Mouse (Mus musculus): Measurements from ENCODE around the gene Lpin3. TPM values are rescaled to one million over a fixed set of nuclear protein-coding genes. Genes with fewer than 3 reads are reported as not detected.

The Lpin3 gene
- polyA plus RNA-seq, 1 experiment from 2014 or later: 1.4 TPM

DNA sequence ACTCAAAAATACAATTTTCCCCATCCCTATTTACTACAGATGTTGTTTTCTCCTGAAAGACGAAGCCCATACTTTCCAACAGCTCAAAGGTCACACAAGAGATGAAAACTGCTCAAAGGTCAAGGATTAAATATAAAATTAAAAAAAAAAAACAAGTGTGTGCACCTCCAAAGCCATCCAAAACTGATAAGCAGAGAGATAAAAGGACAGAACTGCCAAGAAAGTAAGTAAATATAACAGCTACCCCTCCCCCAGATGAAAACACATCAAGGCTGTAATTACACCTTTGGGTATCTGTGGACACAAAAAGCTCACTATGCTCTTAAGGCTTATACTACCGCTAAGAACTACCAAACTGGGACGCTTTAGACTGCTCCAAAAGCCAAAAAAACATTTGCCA is 11.0 kb upstream of the Lpin3 start:
- Histone ChIP-seq H3K9ac (no peak overlapping the region), H3K4me3 (no peak overlapping the region), H3K27ac (replicated peaks) (no peak overlapping the region), H3K9me3 (0 out of 2 replicates have a peak, but pooled peaks cover 3% of the 10 kb centered on the region), H3K4me2 (no peak overlapping the region), H3K36me3 (no peaks in the 10 kb centered on the region), H3K27me3 (replicated peaks) (no peaks in the 10 kb centered on the region), H3K4me1 (peaks cover 11% of the 10 kb centered on the region)
- 72% methylated on average over 3 of the region's 3 CpGs for WGBS
- no peak for ATAC-seq (ENCODE audit: extremely low read depth, insufficient number of reproducible peaks, low FRiP score, low TSS enrichment)

DNA sequence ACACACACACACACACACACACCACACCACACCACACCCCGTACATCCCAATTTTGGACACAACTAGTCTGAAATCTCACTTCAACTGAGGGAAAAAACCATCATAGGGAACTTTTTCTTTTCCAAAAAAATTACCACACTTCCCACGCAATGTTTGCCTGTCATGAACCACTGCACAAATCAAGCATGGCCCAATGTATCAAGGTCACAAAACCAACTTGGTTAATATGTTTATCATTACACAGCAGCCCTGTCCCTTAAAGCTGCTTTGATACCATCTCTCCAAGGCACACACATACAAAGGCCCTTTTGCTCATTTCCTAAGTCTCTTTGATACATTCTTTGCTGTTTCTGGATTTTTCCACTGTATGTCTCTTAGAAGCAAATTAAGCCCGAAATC is 9.2 kb upstream of the Lpin3 start:
- peaks cover 11% of the 10 kb centered on the region for H3K4me1 ChIP-seq
- H3K36me3 ChIP-seq: no peaks in the 10 kb centered on the region
- H3K4me2 ChIP-seq: peak overlapping the region; percentile 11; the same call in 1 of the 2 replicates
- no peak overlapping the region for H3K27ac ChIP-seq (replicated peaks)
- H3K9me3 ChIP-seq: peaks cover 5% of the 10 kb centered on the region; the same call in 1 of the 2 replicates
- ATAC-seq (ENCODE audit: extremely low read depth, insufficient number of reproducible peaks, low FRiP score, low TSS enrichment): no peak
- peak overlapping the region; percentile 50; the same call in 1 of the 2 replicates for H3K9ac ChIP-seq
- H3K27me3 ChIP-seq (replicated peaks): no peaks in the 10 kb centered on the region
- WGBS: 95% methylated on average over 3 of the region's 3 CpGs
- H3K4me3 ChIP-seq: no peak overlapping the region

- WGBS: under 1% methylated on average over 43 of the region's 47 CpGs
Measured at GRCm38 (mm10) chr2:160872395-160872794, 8.1 kb upstream of the Lpin3 start.

DNA sequence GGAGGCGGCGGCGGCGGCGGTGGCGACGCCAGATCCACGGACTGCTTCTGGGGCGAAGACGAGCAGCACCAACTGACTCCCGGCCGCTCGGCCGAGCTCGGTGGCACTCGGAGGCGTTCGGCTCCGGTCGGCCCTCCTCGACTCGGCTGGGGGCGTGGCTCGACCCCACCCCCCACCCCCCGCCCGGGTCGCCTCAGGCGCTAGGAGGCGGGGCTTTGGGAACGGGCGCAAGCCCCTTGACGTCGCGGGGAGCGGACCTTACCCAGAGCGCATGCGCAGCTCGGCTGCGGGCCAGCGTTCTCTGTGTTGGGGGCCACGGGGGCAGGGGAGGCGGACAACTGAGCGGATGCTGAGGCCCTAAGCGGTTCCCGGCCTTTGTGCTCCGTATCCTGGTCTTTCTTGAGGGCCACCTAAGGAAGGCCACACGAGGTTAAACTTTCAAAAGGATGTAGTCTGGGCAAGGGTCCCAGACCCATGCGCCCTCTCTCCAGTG is 7.5 kb upstream of the Lpin3 start, which contains the start of gene Zhx3:
Gene Zhx3 (minus strand): TSS at position 109 of the 493 bp plus-strand sequence.
- Histone ChIP-seq H3K9me3 (peaks cover 5% of the 10 kb centered on the region; the same call in 1 of the 2 replicates), H3K4me1 (peaks cover 11% of the 10 kb centered on the region), H3K27ac (replicated peaks) (peak within 1 kb of the TSS; percentile 98), H3K4me3 (peak within 1 kb of the TSS; percentile 88), H3K4me2 (peak within 1 kb of the TSS; percentile 86), H3K9ac (peak within 1 kb of the TSS; percentile 98), H3K27me3 (replicated peaks) (no peaks in the 10 kb centered on the region), H3K36me3 (no peaks in the 10 kb centered on the region)
- 1% methylated on average over 48 of the region's 48 CpGs for WGBS
- peak; percentile 93 for ATAC-seq (ENCODE audit: extremely low read depth, insufficient number of reproducible peaks, low FRiP score, low TSS enrichment)

More at GRCm38 (mm10) chr2:160872395-160872794, 8.1 kb upstream of the Lpin3 start:
- Histone ChIP-seq H3K4me2 (peak overlapping the region; percentile 86), H3K27me3 (replicated peaks) (no peaks in the 10 kb centered on the region), H3K4me3 (peak overlapping the region; percentile 88), H3K27ac (replicated peaks) (peak overlapping the region; percentile 98), H3K4me1 (peaks cover 11% of the 10 kb centered on the region), H3K36me3 (no peaks in the 10 kb centered on the region), H3K9ac (peak overlapping the region; percentile 98), H3K9me3 (peaks cover 5% of the 10 kb centered on the region; the same call in 1 of the 2 replicates)
- peak; percentile 86 for ATAC-seq (ENCODE audit: extremely low read depth, insufficient number of reproducible peaks, low FRiP score, low TSS enrichment)

DNA sequence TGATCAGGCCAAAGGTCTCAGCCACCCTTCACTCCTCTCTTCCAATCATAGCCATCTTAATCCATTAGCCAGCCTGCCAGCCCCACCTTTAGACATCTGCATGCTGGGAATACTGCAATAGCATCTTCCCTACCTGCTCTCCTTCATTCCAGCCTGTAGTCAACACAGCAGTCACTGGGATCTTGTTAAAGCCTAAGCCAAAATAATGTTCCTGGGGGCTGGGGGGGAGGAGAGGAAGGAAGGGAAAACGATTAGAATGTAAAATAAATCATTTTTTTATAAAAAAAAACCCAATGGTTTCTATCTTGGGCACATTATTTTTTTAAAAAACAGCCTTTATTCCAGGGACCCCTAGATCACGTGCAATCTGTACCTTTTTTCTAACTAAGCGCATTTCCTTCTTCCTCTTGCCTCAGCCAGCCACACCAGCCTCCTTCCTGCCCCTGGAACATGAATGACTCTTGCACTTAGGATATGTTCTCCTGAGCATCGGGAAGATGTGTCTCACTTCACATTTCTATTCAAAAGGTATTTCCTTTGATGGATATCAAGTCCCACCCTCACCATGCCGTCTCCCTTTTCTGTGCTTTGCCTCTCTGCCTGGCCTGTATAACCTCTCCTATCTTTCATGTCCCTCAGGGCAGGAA is 6.1 kb upstream of the Lpin3 start:
- 76% methylated on average over 5 of the region's 5 CpGs for WGBS
- Histone ChIP-seq H3K4me2 (no peak overlapping the region), H3K4me1 (peaks cover 11% of the 10 kb centered on the region), H3K4me3 (no peak overlapping the region), H3K27ac (replicated peaks) (no peak overlapping the region), H3K9me3 (peaks cover 5% of the 10 kb centered on the region; the same call in 1 of the 2 replicates), H3K36me3 (no peaks in the 10 kb centered on the region), H3K27me3 (replicated peaks) (no peaks in the 10 kb centered on the region), H3K9ac (no peak overlapping the region)
- no peak for ATAC-seq (ENCODE audit: extremely low read depth, insufficient number of reproducible peaks, low FRiP score, low TSS enrichment)

- no peak for ATAC-seq (ENCODE audit: extremely low read depth, insufficient number of reproducible peaks, low FRiP score, low TSS enrichment)
- Histone ChIP-seq H3K4me1 (peaks cover 19% of the 10 kb centered on the region), H3K27me3 (replicated peaks) (no peaks in the 10 kb centered on the region), H3K36me3 (no peaks in the 10 kb centered on the region), H3K9ac (no peak overlapping the region), H3K4me2 (no peak overlapping the region), H3K9me3 (peaks cover 5% of the 10 kb centered on the region; the same call in 1 of the 2 replicates), H3K4me3 (no peak overlapping the region), H3K27ac (replicated peaks) (no peak overlapping the region)
- 75% methylated on average over 4 of the region's 4 CpGs for WGBS
Measured at GRCm38 (mm10) chr2:160876115-160876514, 4.4 kb upstream of the Lpin3 start.

DNA sequence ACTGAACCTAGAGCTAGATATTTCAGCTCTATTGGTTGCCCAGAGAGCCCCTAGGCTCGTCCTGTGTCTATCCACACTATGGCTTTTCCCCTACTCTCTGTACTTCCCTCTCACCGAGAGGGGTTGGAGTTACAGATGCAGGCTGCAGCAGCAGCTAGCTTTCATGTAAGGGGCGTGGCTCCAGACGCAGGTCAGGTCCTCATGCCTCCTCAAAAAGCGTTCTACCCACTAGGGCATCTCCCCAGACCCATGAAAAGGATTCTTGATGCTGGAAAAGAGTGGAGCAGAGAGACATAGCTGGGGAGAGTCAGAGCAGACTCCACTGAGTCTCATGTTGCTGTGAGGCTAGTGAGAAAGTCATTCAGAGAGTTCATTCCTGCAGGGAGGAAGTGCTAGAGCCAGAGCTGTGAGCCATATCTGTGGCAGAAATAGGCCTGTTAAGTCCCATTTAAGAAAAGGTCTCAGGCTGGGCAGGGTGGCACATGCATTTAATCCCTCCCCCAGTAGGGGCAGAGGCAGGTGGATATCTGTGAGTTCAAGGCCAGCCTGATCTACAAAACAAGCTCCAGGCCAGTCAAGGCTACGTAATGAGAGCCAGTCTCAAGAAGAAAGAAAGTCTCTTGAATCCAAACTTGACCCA is 1.1 kb downstream of the Lpin3 start:
- Histone ChIP-seq H3K4me2 (no peak overlapping the region), H3K36me3 (no peaks in the 10 kb centered on the region), H3K9me3 (no peaks in the 10 kb centered on the region), H3K27me3 (replicated peaks) (no peaks in the 10 kb centered on the region), H3K4me3 (no peak overlapping the region), H3K27ac (replicated peaks) (no peak overlapping the region), H3K4me1 (peaks cover 13% of the 10 kb centered on the region), H3K9ac (no peak overlapping the region)
- no peak for ATAC-seq (ENCODE audit: extremely low read depth, insufficient number of reproducible peaks, low FRiP score, low TSS enrichment)
- 54% methylated on average over 6 of the region's 6 CpGs for WGBS

- no peak for ATAC-seq (ENCODE audit: extremely low read depth, insufficient number of reproducible peaks, low FRiP score, low TSS enrichment)
- no peak overlapping the region for H3K4me2 ChIP-seq
- WGBS: 72% methylated on average over 5 of the region's 5 CpGs
- no peaks in the 10 kb centered on the region for H3K9me3 ChIP-seq
- peaks cover 13% of the 10 kb centered on the region for H3K4me1 ChIP-seq
- no peak overlapping the region for H3K9ac ChIP-seq
- no peak overlapping the region for H3K27ac ChIP-seq (replicated peaks)
- no peak overlapping the region for H3K4me3 ChIP-seq
- no peaks in the 10 kb centered on the region for H3K27me3 ChIP-seq (replicated peaks)
- no peaks in the 10 kb centered on the region for H3K36me3 ChIP-seq
Measured at GRCm38 (mm10) chr2:160882436-160882835, 2.0 kb downstream of the Lpin3 start.

- Histone ChIP-seq H3K9ac (no peak overlapping the region), H3K4me2 (no peak overlapping the region), H3K4me3 (no peak overlapping the region), H3K9me3 (no peaks in the 10 kb centered on the region), H3K4me1 (peaks cover 23% of the 10 kb centered on the region), H3K27me3 (replicated peaks) (peaks cover 6% of the 10 kb centered on the region; the same call in 1 of the 2 replicates), H3K27ac (replicated peaks) (no peak overlapping the region), H3K36me3 (no peaks in the 10 kb centered on the region)
- 68% methylated on average over 4 of the region's 4 CpGs for whole genome bisulfite sequencing
- no peak for ATAC-seq (ENCODE audit: extremely low read depth, insufficient number of reproducible peaks, low FRiP score, low TSS enrichment)
Measured at GRCm38 (mm10) chr2:160883912-160884311, 3.4 kb downstream of the Lpin3 start.

DNA sequence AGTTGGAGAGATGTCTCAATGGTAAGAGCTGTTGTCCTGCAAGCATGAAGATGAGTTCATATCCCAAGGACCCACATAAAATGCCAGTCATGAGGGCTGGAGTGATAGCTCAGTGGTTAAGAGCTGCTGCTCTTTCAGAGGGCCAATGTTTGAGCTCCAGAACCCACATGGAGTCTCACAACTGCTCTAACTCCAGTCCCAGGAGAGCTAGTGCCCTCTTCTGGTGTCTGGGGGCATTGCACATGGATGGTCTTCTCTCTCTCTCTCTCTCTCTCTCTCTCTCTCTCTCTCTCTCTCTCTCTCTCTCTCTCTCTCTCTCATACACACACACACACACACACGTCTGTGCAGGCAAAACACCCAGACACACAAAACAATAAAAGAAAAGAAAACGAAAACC is 4.4 kb downstream of the Lpin3 start:
- H3K9ac ChIP-seq: no peak overlapping the region
- no peak overlapping the region for H3K27ac ChIP-seq (replicated peaks)
- peaks cover 23% of the 10 kb centered on the region for H3K4me1 ChIP-seq
- H3K4me3 ChIP-seq: no peak overlapping the region
- no peaks in the 10 kb centered on the region for H3K9me3 ChIP-seq
- H3K36me3 ChIP-seq: no peaks in the 10 kb centered on the region
- H3K27me3 ChIP-seq (replicated peaks): peaks cover 10% of the 10 kb centered on the region; the same call in 1 of the 2 replicates
- H3K4me2 ChIP-seq: no peak overlapping the region
- no peak for ATAC-seq (ENCODE audit: extremely low read depth, insufficient number of reproducible peaks, low FRiP score, low TSS enrichment)
- 15% methylated on average over 2 of the region's 2 CpGs for WGBS

DNA sequence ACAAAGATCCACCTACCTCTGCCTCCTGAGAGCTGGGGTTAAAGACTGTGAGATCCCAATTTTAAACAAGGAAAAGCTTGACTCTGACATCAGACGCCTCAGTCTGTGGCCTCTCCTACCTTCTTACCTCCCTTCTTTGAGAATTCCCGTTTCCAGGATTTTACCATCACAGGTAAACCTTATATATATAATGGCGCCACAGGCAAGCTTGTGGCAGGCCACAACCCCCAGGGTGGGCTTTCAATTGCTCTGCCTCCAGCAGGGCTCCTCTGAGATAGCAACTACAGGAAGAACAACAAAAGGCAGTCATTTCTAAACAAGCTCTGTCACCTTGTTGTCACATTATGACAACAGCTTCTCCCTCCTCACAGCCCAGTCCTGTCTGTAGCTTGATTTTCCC is 5.8 kb downstream of the Lpin3 start:
- ATAC-seq (ENCODE audit: extremely low read depth, insufficient number of reproducible peaks, low FRiP score, low TSS enrichment): no peak
- Histone ChIP-seq H3K9me3 (no peaks in the 10 kb centered on the region), H3K4me3 (no peak overlapping the region), H3K4me1 (peaks cover 14% of the 10 kb centered on the region), H3K9ac (0 out of 2 replicates have a peak overlapping the region, but pooled peaks have one; percentile 50), H3K4me2 (no peak overlapping the region), H3K27ac (replicated peaks) (no peak overlapping the region), H3K36me3 (no peaks in the 10 kb centered on the region), H3K27me3 (replicated peaks) (peaks cover 16% of the 10 kb centered on the region)
- 68% methylated on average over 3 of the region's 3 CpGs for WGBS
